Mouse (Mus musculus) intestine, embryonic 15.5 days (tissue): ENCODE results near the gene Slc12a9. TPM values are rescaled to one million over a fixed set of nuclear protein-coding genes. Genes with fewer than 3 reads are reported as not detected.

Experiments
- ATAC-seq: fragments of 200-750 bp; cut with Nextera tagmentation; 2 replicates; pipeline ENCODE4 v1.8.0; 2017; ENCODE audit warnings: moderate TSS enrichment, moderate library complexity
- H3K27ac ChIP-seq: fragments of 300-500 bp; sonication (generic); 2 replicates; pipeline ENCODE4 v1.5.1; 2015; ENCODE audit warnings: mild to moderate bottlenecking, inconsistent platforms
- H3K27me3 ChIP-seq: fragments of 300-500 bp; sonication (generic); replicated peaks from 2 replicates; pipeline ENCODE4 v1.6.1; 2015; ENCODE audit warnings: inconsistent platforms
- H3K36me3 ChIP-seq: fragments of 300-500 bp; sonication (generic); 2 replicates; pipeline ENCODE4 v1.6.1; 2015; ENCODE audit warnings: inconsistent platforms
- H3K4me1 ChIP-seq: fragments of 300-500 bp; sonication (generic); replicated peaks from 2 replicates; pipeline ENCODE4 v1.6.1; 2015; ENCODE audit warnings: inconsistent platforms
- H3K4me2 ChIP-seq: fragments of 300-500 bp; sonication (generic); replicated peaks from 2 replicates; pipeline ENCODE4 v1.6.1; 2015; ENCODE audit warnings: mild to moderate bottlenecking, inconsistent platforms
- H3K4me3 ChIP-seq: fragments of 300-500 bp; sonication (generic); replicated peaks from 2 replicates; pipeline ENCODE4 v1.5.1; 2015; ENCODE audit warnings: inconsistent platforms
- H3K9ac ChIP-seq: fragments of 300-500 bp; sonication (generic); 2 replicates; pipeline ENCODE4 v1.6.1; 2015; ENCODE audit warnings: inconsistent platforms
- H3K9me3 ChIP-seq: fragments of 300-500 bp; sonication (generic); 2 replicates; pipeline ENCODE4 v1.6.1; 2016; ENCODE audit warnings: inconsistent platforms
- WGBS: fragments of 180-500 bp; shearing (Covaris S2); methylation state at CpG from one replicate; pipeline ENCODE4 v1.1.7; 2015; 5-methylcytosine and 5-hydroxymethylcytosine counted together
- polyA plus RNA-seq: library from polyadenylated mRNA; unstranded; fragments of >200 nt; fragmentation: Nextera tagmentation; extraction: Ambion mirVana; gene quantifications from 2 replicates; pipeline ENCODE4 v1.2.1, GENCODE M21; 2015

Slc12a9 gene
- polyA plus RNA-seq, 1 experiment from 2014 or later, result 14.3 TPM

GRCm38 (mm10) chr5:137343412-137343811 lies 10.0 kb upstream of the Slc12a9 start:
- Histone ChIP-seq H3K4me2 (no peak overlapping the region), H3K4me1 (peaks cover 41% of the 10 kb centered on the region), H3K27me3 (no peaks in the 10 kb centered on the region), H3K9me3 (no peaks in the 10 kb centered on the region), H3K9ac (no peak overlapping the region), H3K4me3 (no peak overlapping the region), H3K27ac (no peak overlapping the region), H3K36me3 (no peaks in the 10 kb centered on the region)
- no peak for ATAC-seq
- 96% methylated on average over 5 of the region's 5 CpGs for WGBS

DNA sequence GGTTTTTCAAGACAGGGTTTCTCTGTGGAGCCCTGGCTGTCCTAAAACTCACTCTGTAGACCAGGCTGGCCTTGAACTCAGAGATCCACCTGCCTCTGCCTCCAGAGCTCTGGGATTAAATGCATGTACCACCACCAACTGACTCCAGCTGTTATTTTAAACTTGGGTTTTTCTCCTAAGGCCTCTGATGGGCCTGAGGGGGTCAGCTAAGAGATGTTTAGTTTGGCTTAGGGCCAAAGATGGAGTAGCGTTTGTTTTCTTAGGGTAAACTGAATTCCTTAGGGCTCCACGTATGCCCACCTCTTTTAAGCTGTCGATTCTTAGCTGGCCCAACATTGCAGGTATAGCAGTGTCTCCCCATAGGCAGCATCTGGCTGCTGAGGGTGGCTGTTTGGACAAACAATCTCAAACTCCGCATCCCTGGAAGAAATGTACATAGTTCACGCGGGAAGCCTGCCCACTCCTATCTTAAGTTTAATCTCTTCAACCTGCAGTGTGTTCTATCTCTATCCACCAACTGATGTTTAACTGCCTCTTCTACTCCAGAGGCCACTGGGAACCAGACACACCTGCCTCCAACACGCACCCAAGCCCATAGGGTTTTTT lies 9.1 kb upstream of the Slc12a9 start:
- H3K27me3 ChIP-seq, result no peaks in the 10 kb centered on the region
- no peaks in the 10 kb centered on the region for H3K9me3 ChIP-seq
- no peak overlapping the region for H3K4me3 ChIP-seq
- no peak overlapping the region for H3K4me2 ChIP-seq
- no peaks in the 10 kb centered on the region for H3K36me3 ChIP-seq
- peaks cover 33% of the 10 kb centered on the region for H3K4me1 ChIP-seq
- H3K27ac ChIP-seq, result no peak overlapping the region
- no peak overlapping the region for H3K9ac ChIP-seq
- WGBS, result 39% methylated on average over 7 of the region's 7 CpGs
- ATAC-seq, result no peak

DNA sequence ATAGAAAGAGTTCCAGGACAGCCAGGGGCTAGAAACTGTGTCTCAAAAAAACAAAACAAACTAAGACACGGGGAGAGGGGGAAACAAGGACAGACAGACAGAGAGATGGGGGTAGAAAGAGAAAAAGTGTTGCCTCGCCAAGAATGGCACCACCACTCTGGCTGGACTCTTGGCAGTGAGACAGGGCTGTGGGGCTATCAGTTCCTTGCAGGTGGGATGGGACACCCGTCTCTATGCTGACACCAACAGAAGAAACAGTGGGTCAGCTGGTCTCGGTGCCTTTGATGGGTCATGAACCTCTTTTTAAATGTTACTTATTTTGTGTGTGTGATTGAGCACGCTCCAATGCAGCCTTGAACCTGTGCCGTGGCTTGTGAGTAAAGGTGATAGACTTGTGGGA lies 6.8 kb upstream of the Slc12a9 start:
- H3K9me3 ChIP-seq, result no peaks in the 10 kb centered on the region
- ATAC-seq, result no peak
- WGBS, result 75% methylated on average over 6 of the region's 6 CpGs
- H3K36me3 ChIP-seq, result no peaks in the 10 kb centered on the region
- no peak overlapping the region for H3K9ac ChIP-seq
- H3K27ac ChIP-seq, result peak overlapping the region; percentile 83
- no peak overlapping the region for H3K4me2 ChIP-seq
- H3K27me3 ChIP-seq, result no peaks in the 10 kb centered on the region
- no peak overlapping the region for H3K4me3 ChIP-seq
- peaks cover 30% of the 10 kb centered on the region for H3K4me1 ChIP-seq

DNA sequence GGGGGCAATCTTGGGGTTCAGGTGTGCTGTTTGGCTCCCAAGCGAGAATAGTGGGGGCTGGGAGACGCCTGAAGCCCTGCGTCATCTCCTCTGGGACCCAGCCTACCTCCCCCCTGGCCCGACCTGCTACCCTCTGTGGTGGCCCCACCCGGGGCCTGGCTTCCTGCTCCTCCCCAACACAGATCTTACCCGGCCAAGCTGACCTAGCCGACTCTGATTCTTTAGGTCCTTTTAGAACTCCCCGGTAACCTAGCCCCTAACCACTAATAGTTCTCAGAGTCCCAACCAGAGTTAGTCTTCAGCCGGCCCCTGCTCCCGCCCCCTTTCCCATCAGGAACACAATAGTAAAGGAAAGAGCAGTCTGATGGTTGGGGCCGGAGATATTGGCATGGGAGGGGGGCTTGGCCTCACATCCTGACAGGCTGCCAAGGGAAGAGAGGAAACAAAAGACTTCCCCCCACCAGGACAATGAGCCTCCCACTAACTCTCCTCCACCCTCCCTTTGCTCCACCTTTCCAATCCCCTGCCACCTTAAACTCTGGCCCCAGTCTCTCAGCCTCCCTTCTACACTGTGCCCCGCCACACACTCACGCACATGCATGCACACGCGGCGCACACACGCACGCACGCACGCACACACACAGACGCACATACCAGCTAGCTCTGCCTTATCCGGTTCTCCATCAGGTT lies 6.0 kb upstream of the Slc12a9 start:
- Histone ChIP-seq H3K27ac (peak overlapping the region; percentile 83), H3K36me3 (no peaks in the 10 kb centered on the region), H3K27me3 (no peaks in the 10 kb centered on the region), H3K4me2 (peak overlapping the region; percentile 60), H3K4me1 (peaks cover 24% of the 10 kb centered on the region), H3K9ac (peak overlapping the region; percentile 52), H3K9me3 (no peaks in the 10 kb centered on the region), H3K4me3 (peak overlapping the region; percentile 36)
- ATAC-seq, result peak; percentile 40
- WGBS, result 17% methylated on average over 20 of the region's 22 CpGs

- Histone ChIP-seq H3K4me1 (peaks cover 27% of the 10 kb centered on the region), H3K9ac (peak overlapping the region; percentile 52), H3K27me3 (no peaks in the 10 kb centered on the region), H3K9me3 (no peaks in the 10 kb centered on the region), H3K4me3 (peak overlapping the region; percentile 36), H3K36me3 (no peaks in the 10 kb centered on the region), H3K4me2 (peak overlapping the region; percentile 60), H3K27ac (peak overlapping the region; percentile 83)
- 2% methylated on average over 11 of the region's 11 CpGs for WGBS
- ATAC-seq, result peak; percentile 24
Measured at GRCm38 (mm10) chr5:137338663-137339289, 5.4 kb upstream of the Slc12a9 start.

- Histone ChIP-seq H3K4me2 (peak overlapping the region; percentile 60), H3K27ac (peak overlapping the region; percentile 83), H3K4me3 (peak overlapping the region; percentile 36), H3K4me1 (peaks cover 27% of the 10 kb centered on the region), H3K36me3 (no peaks in the 10 kb centered on the region), H3K9me3 (no peaks in the 10 kb centered on the region), H3K9ac (peak overlapping the region; percentile 52), H3K27me3 (no peaks in the 10 kb centered on the region)
- WGBS, result 2% methylated on average over 19 of the region's 19 CpGs
- ATAC-seq, result peak; percentile 81
Measured at GRCm38 (mm10) chr5:137338256-137338655, 4.9 kb upstream of the Slc12a9 start.

DNA sequence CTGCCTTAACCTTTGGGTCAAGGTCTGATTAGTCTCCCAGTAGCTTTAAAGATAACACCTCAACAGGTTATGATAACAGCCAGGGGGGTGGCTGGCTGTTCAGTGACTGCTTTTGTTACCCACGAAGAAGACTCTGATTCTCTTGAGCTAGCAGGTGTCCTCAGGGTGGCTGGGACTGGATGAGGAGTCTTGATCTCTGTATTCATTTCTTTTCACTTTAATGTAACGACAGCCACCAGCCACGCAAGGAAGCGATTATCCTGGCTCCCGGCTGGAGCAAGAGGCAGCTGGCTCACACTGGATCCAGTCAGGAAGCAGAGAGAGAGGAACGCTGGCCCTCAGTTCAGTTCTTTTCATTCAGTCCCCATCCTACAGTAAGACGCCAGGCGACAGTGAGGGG lies 3.8 kb upstream of the Slc12a9 start:
- no peak; the same call in 1 of the 2 replicates for ATAC-seq
- peak overlapping the region; percentile 60 for H3K4me2 ChIP-seq
- H3K9me3 ChIP-seq, result no peaks in the 10 kb centered on the region
- WGBS, result 42% methylated on average over 8 of the region's 8 CpGs
- H3K4me3 ChIP-seq, result no peak overlapping the region
- H3K9ac ChIP-seq, result peak overlapping the region; percentile 8; the same call in 1 of the 2 replicates
- no peaks in the 10 kb centered on the region for H3K36me3 ChIP-seq
- peak overlapping the region; percentile 67 for H3K27ac ChIP-seq
- no peaks in the 10 kb centered on the region for H3K27me3 ChIP-seq
- H3K4me1 ChIP-seq, result peaks cover 29% of the 10 kb centered on the region

GRCm38 (mm10) chr5:137335066-137335465 lies 1.7 kb upstream of the Slc12a9 start:
- H3K4me1 ChIP-seq, result peaks cover 32% of the 10 kb centered on the region
- H3K4me2 ChIP-seq, result no peak overlapping the region
- no peaks in the 10 kb centered on the region for H3K36me3 ChIP-seq
- H3K27me3 ChIP-seq, result no peaks in the 10 kb centered on the region
- no peak overlapping the region for H3K9ac ChIP-seq
- no peaks in the 10 kb centered on the region for H3K9me3 ChIP-seq
- H3K27ac ChIP-seq, result no peak overlapping the region
- no peak for ATAC-seq
- no peak overlapping the region for H3K4me3 ChIP-seq
- WGBS, result 74% methylated on average over 6 of the region's 6 CpGs

GRCm38 (mm10) chr5:137334317-137334716 lies 920 bp upstream of the Slc12a9 start:
- Histone ChIP-seq H3K4me3 (peak overlapping the region; percentile 67), H3K27ac (0 out of 2 replicates have a peak overlapping the region, but pooled peaks have one; percentile 75), H3K27me3 (no peaks in the 10 kb centered on the region), H3K4me2 (peak overlapping the region; percentile 96), H3K36me3 (no peaks in the 10 kb centered on the region), H3K4me1 (peaks cover 25% of the 10 kb centered on the region), H3K9me3 (no peaks in the 10 kb centered on the region), H3K9ac (peak overlapping the region; percentile 77; the same call in 1 of the 2 replicates)
- 44% methylated on average over 10 of the region's 10 CpGs for WGBS
- no peak for ATAC-seq

DNA sequence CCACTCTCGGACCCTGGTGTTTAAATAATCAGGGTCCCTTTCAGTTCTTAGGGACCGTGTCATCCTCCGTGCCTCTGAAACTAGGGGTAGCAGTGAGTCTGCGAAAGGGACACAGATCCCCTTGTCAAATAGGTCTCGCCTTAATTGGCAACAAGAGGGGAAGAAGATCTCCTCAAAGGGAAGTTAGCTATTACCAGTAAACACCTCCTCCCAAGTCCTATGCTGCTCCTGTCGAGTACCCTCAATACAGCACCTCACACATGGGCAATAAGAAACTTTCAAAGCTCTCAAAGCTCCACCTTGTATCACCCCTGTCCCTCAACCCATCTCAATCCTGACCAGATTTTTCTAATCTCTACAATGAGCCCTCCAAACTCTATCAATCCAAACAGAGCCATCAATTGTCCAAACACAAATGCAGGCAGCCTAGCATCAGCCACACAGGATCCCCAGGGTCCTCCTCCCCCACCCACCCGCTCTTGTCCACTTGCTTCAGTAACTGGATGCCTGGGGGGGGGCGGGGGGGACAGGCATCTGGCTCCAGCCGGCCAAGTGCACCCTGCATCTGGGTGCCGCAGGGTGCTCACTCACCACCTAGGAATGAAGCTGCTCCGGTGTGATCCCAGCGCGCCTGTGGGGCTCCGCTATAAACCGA lies 413 bp downstream of the Slc12a9 start:
- H3K4me2 ChIP-seq, result peak overlapping the region; percentile 96
- peak overlapping the region; percentile 67 for H3K4me3 ChIP-seq
- H3K9me3 ChIP-seq, result no peaks in the 10 kb centered on the region
- H3K36me3 ChIP-seq, result no peaks in the 10 kb centered on the region
- peak overlapping the region; percentile 77 for H3K9ac ChIP-seq
- peaks cover 19% of the 10 kb centered on the region; the same call in 1 of the 2 replicates for H3K4me1 ChIP-seq
- peak overlapping the region; percentile 75; the same call in 1 of the 2 replicates for H3K27ac ChIP-seq
- ATAC-seq, result no peak; the same call in 1 of the 2 replicates
- WGBS, result 15% methylated on average over 15 of the region's 15 CpGs
- H3K27me3 ChIP-seq, result no peaks in the 10 kb centered on the region

- no peaks in the 10 kb centered on the region for H3K27me3 ChIP-seq
- 0 out of 2 replicates have a peak, but pooled peaks cover 2% of the 10 kb centered on the region for H3K36me3 ChIP-seq
- WGBS, result 80% methylated on average over 7 of the region's 7 CpGs
- H3K4me3 ChIP-seq, result no peak overlapping the region
- H3K9ac ChIP-seq, result no peak overlapping the region
- ATAC-seq, result no peak
- H3K9me3 ChIP-seq, result no peaks in the 10 kb centered on the region
- H3K4me2 ChIP-seq, result no peak overlapping the region
- no peak overlapping the region for H3K27ac ChIP-seq
- H3K4me1 ChIP-seq, result 0 out of 2 replicates have a peak, but pooled peaks cover 12% of the 10 kb centered on the region
Measured at GRCm38 (mm10) chr5:137330910-137331309, 2.5 kb downstream of the Slc12a9 start.

DNA sequence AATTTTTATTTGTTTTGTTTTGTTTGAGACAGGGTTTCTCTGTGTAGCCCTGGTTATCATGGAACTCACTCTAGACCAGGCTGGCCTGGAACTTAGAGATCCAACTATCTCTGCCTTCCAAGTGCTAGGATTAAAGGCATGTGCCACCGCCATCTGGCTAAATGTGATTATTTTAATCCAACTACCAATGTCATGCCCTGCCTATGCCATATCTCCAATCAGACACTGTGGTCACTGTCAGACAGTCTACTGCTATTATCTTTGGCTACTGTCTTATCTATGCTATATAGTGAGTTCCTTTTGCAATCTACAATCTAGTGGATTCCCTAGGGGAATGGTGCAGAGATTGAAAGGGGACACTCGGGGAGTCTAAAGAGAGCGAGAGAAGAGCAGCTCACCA lies 12.4 kb downstream of the Slc12a9 start:
- H3K4me2 ChIP-seq, result no peak overlapping the region
- H3K9ac ChIP-seq, result no peak overlapping the region
- H3K4me1 ChIP-seq, result 0 out of 2 replicates have a peak, but pooled peaks cover 5% of the 10 kb centered on the region
- ATAC-seq, result no peak
- no peaks in the 10 kb centered on the region for H3K27me3 ChIP-seq
- H3K36me3 ChIP-seq, result 0 out of 2 replicates have a peak, but pooled peaks cover 4% of the 10 kb centered on the region
- H3K9me3 ChIP-seq, result no peaks in the 10 kb centered on the region
- no peak overlapping the region for H3K27ac ChIP-seq
- H3K4me3 ChIP-seq, result no peak overlapping the region
- WGBS, result 88% methylated on average over 3 of the region's 3 CpGs
